Mouse (Mus musculus): ENCODE results near the gene Adamts18. TPM values are rescaled to one million over a fixed set of nuclear protein-coding genes. Genes with fewer than 3 reads are reported as not detected.

Adamts18 gene
- polyA plus RNA-seq, 1 experiment from 2014 or later: 9.0 TPM

DNA sequence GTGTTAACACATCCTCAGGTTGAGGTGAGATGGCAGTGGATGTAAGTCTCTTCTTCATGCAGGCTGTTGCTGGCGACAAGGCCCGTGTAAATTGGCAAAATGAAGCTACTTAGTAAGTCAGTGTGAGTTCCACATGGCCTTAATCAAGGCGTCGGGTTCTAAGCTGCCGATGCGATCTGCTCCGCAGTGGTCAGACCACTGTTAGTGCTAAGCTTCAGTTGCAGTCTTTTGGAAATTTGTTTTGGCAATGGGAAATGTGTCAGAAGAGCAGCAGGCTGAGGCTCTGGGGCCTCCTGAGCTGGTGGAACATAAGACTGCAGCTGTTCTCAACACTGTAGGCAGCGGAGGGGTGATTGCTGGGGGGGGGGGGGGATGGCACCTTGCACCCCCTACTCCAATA is 182.6 kb downstream of the Adamts18 start:
- H3K9ac ChIP-seq (ENCODE audit: low read length): no peak overlapping the region
- H3K36me3 ChIP-seq (ENCODE audit: control insufficient read depth, insufficient read depth, low read length): no peaks in the 10 kb centered on the region
- H3K4me3 ChIP-seq (ENCODE audit: low read length): no peak overlapping the region
- WGBS: 62% methylated on average over 8 of the region's 8 CpGs
- no peaks in the 10 kb centered on the region for H3K27me3 ChIP-seq (ENCODE audit: control insufficient read depth, insufficient read depth, low read depth, low read length)
- no peaks in the 10 kb centered on the region for H3K9me3 ChIP-seq (ENCODE audit: control insufficient read depth, low read length)
- no peak overlapping the region for H3K27ac ChIP-seq (ENCODE audit: low read length)
- H3K4me2 ChIP-seq (ENCODE audit: low read depth, low read length): no peak overlapping the region
- ATAC-seq (ENCODE audit: low read depth): no peak
- no peaks in the 10 kb centered on the region; the same call in 1 of the 2 replicates for H3K4me1 ChIP-seq (replicated peaks; ENCODE audit: control insufficient read depth, insufficient read depth, low read length)

DNA sequence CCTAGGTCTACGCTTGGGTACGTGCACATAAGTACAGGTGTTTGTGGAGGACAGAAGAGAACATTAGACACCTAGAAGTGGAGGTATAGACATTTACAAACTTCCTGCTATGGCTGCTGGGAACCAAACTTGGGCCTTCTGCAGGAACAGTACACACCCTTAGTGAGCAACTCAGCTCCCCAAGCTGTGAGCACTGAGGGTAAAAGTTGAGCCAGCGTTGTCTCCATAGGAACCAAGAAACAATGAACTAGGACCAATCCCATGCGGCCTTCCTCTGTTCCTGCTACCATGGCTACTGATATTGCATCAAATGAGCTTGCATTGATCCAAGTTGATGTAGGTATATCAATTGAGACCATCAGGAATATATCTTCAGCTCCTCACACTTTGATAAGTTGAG is 183.5 kb downstream of the Adamts18 start:
- H3K9ac ChIP-seq (ENCODE audit: low read length): no peak overlapping the region
- 66% methylated on average over 4 of the region's 4 CpGs for WGBS
- no peak overlapping the region for H3K4me2 ChIP-seq (ENCODE audit: low read depth, low read length)
- no peaks in the 10 kb centered on the region for H3K36me3 ChIP-seq (ENCODE audit: control insufficient read depth, insufficient read depth, low read length)
- no peaks in the 10 kb centered on the region; the same call in 1 of the 2 replicates for H3K4me1 ChIP-seq (replicated peaks; ENCODE audit: control insufficient read depth, insufficient read depth, low read length)
- no peak; the same call in 1 of the 2 replicates for ATAC-seq (ENCODE audit: low read depth)
- no peak overlapping the region for H3K27ac ChIP-seq (ENCODE audit: low read length)
- no peaks in the 10 kb centered on the region for H3K9me3 ChIP-seq (ENCODE audit: control insufficient read depth, low read length)
- no peaks in the 10 kb centered on the region for H3K27me3 ChIP-seq (ENCODE audit: control insufficient read depth, insufficient read depth, low read depth, low read length)
- no peak overlapping the region for H3K4me3 ChIP-seq (ENCODE audit: low read length)

DNA sequence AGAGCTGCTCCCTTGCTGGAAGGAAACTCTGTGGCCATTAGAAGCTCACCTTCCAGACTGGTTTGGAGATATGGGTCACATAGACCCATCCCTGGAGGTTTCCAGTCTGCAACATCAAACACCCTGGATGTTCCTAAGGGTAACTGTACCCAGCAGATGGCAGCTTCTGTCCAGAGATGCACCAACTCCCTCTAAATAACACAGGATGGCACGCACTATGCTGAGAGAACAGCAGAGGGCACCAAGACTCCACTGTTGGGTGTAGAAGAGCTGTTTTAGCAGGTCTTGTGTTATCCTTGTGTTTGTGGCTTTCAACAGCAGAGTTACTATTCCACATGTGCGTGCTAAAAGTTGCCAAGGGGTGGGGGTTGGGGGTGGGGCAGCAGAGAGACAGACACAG is 184.0 kb downstream of the Adamts18 start:
- Histone ChIP-seq H3K4me2 (ENCODE audit: low read depth, low read length) (no peak overlapping the region), H3K4me3 (ENCODE audit: low read length) (no peak overlapping the region), H3K36me3 (ENCODE audit: control insufficient read depth, insufficient read depth, low read length) (no peaks in the 10 kb centered on the region), H3K9ac (ENCODE audit: low read length) (no peak overlapping the region), H3K27ac (ENCODE audit: low read length) (no peak overlapping the region), H3K27me3 (ENCODE audit: control insufficient read depth, insufficient read depth, low read depth, low read length) (no peaks in the 10 kb centered on the region), H3K9me3 (ENCODE audit: control insufficient read depth, low read length) (no peaks in the 10 kb centered on the region), H3K4me1 (replicated peaks; ENCODE audit: control insufficient read depth, insufficient read depth, low read length) (no peaks in the 10 kb centered on the region; the same call in 1 of the 2 replicates)
- ATAC-seq (ENCODE audit: low read depth): peak; percentile 82
- 0% methylated on average over 2 of the region's 2 CpGs for WGBS

DNA sequence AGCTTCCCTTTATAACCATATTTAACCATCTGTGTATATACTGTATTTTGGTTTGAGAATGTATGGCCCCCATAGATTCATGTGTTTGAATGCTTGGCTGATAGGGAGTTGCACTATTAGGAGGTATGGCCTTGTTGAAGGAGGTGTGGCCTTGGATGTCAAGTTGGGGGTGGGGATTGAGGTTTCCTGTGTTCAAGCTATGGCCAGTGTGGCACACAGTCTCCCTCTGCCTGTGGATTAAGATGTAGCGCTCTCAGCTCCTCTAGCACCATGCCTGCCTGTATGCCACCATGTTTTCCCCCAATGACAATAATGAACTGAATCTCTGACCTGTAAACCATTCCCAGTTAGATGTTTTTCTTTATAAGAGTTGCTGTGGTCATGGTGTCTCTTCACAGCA is 188.4 kb downstream of the Adamts18 start:
- H3K27me3 ChIP-seq (ENCODE audit: control insufficient read depth, insufficient read depth, low read depth, low read length): no peaks in the 10 kb centered on the region
- no peaks in the 10 kb centered on the region for H3K36me3 ChIP-seq (ENCODE audit: control insufficient read depth, insufficient read depth, low read length)
- H3K27ac ChIP-seq (ENCODE audit: low read length): no peak overlapping the region
- no peak overlapping the region for H3K4me3 ChIP-seq (ENCODE audit: low read length)
- ATAC-seq (ENCODE audit: low read depth): no peak
- 83% methylated on average over 1 of the region's 1 CpGs for WGBS
- peaks cover 3% of the 10 kb centered on the region; the same call in 1 of the 2 replicates for H3K4me1 ChIP-seq (replicated peaks; ENCODE audit: control insufficient read depth, insufficient read depth, low read length)
- no peak overlapping the region for H3K9ac ChIP-seq (ENCODE audit: low read length)
- no peak overlapping the region for H3K4me2 ChIP-seq (ENCODE audit: low read depth, low read length)
- H3K9me3 ChIP-seq (ENCODE audit: control insufficient read depth, low read length): no peaks in the 10 kb centered on the region

DNA sequence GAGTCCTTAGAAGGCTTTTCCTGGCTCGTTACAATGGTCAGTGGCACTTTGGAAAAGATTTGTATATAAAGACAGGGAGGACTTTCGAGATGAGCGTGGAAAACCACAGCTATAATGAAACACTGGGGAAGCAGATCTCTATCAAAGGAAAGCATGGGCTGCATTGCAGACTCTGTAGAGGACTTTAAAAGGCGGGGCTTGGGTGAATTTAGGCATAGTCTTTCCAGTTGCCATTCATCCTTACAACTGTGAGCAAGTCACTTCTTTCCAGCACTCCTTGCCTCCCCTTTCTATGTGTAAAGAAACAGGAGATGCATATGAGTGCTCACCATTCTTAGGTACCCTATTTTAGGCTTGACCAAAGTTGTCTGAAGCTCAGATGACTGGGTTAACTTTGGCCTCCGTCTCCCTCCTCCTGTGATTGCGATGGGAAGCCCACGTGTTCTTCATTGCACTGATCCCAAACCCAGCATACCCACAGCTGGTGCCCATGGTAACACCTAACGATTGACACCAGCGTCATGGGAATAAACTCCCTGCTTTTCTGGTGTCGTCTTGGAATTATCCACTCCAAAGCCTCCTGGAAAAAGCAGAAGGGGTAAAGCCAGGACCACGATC is 191.7 kb downstream of the Adamts18 start:
- 84% methylated on average over 11 of the region's 11 CpGs for WGBS
- Histone ChIP-seq H3K4me2 (ENCODE audit: low read depth, low read length) (no peak overlapping the region), H3K9me3 (ENCODE audit: control insufficient read depth, low read length) (no peaks in the 10 kb centered on the region), H3K27me3 (ENCODE audit: control insufficient read depth, insufficient read depth, low read depth, low read length) (no peaks in the 10 kb centered on the region), H3K36me3 (ENCODE audit: control insufficient read depth, insufficient read depth, low read length) (no peaks in the 10 kb centered on the region), H3K27ac (ENCODE audit: low read length) (no peak overlapping the region), H3K4me1 (replicated peaks; ENCODE audit: control insufficient read depth, insufficient read depth, low read length) (0 out of 2 replicates have a peak, but pooled peaks cover 3% of the 10 kb centered on the region), H3K4me3 (ENCODE audit: low read length) (no peak overlapping the region), H3K9ac (ENCODE audit: low read length) (no peak overlapping the region)
- ATAC-seq (ENCODE audit: low read depth): no peak

DNA sequence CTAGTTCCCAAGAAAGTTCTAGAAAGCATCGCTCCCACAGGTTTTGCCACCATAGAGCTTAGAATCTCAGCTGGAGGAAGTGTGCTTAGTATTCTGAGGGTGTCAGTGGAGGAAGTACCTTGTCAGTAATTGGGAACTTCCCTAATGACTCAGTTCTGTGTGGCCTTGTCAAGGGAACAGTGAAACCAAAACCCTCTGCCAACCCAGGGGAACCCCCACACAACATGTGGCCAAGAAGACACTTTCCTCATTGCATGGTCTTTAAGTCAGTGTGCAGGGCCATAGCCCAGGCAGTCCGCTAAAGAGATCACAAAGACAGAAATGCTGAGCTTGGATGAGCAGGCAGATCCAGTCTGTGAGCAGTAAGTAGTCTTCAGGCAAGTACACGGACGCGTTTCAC is 192.4 kb downstream of the Adamts18 start:
- no peak overlapping the region for H3K4me3 ChIP-seq (ENCODE audit: low read length)

DNA sequence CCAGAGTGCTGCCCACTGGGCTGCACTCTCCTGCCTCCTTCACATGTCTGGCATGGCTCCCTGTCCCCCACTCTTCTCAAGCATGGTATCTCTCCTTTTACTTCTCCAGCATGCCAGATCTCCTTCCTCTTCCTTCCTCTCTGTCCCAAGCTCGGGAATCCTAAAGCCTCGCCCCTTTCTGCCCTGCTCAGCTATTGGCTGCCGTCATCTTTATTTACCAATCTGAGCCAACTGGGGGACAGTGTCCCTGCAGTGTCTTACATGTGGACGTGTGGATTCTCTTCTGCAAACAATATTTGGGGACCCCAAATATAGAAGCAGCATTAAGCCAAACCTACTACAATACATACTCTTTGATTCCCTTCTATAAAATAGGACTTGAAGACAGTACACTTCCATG is 195.4 kb downstream of the Adamts18 start:
- no peak overlapping the region for H3K4me2 ChIP-seq (ENCODE audit: low read depth, low read length)
- H3K27ac ChIP-seq (ENCODE audit: low read length): no peak overlapping the region
- 41% methylated on average over 4 of the region's 4 CpGs for WGBS
- 0 out of 2 replicates have a peak, but pooled peaks cover 3% of the 10 kb centered on the region for H3K4me1 ChIP-seq (replicated peaks; ENCODE audit: control insufficient read depth, insufficient read depth, low read length)
- no peaks in the 10 kb centered on the region for H3K9me3 ChIP-seq (ENCODE audit: control insufficient read depth, low read length)
- ATAC-seq (ENCODE audit: low read depth): no peak
- H3K36me3 ChIP-seq (ENCODE audit: control insufficient read depth, insufficient read depth, low read length): no peaks in the 10 kb centered on the region
- H3K27me3 ChIP-seq (ENCODE audit: control insufficient read depth, insufficient read depth, low read depth, low read length): no peaks in the 10 kb centered on the region
- no peak overlapping the region for H3K9ac ChIP-seq (ENCODE audit: low read length)
- no peak overlapping the region for H3K4me3 ChIP-seq (ENCODE audit: low read length)

More for the DNA sequence above, 192.4 kb downstream of the Adamts18 start:
- H3K27me3 ChIP-seq (ENCODE audit: control insufficient read depth, insufficient read depth, low read depth, low read length): no peaks in the 10 kb centered on the region
- no peak overlapping the region for H3K27ac ChIP-seq (ENCODE audit: low read length)
- H3K4me2 ChIP-seq (ENCODE audit: low read depth, low read length): no peak overlapping the region
- H3K9me3 ChIP-seq (ENCODE audit: control insufficient read depth, low read length): no peaks in the 10 kb centered on the region
- no peak for ATAC-seq (ENCODE audit: low read depth)
- H3K36me3 ChIP-seq (ENCODE audit: control insufficient read depth, insufficient read depth, low read length): no peaks in the 10 kb centered on the region
- 0 out of 2 replicates have a peak, but pooled peaks cover 3% of the 10 kb centered on the region for H3K4me1 ChIP-seq (replicated peaks; ENCODE audit: control insufficient read depth, insufficient read depth, low read length)
- 88% methylated on average over 5 of the region's 5 CpGs for whole genome bisulfite sequencing
- no peak overlapping the region for H3K9ac ChIP-seq (ENCODE audit: low read length)

DNA sequence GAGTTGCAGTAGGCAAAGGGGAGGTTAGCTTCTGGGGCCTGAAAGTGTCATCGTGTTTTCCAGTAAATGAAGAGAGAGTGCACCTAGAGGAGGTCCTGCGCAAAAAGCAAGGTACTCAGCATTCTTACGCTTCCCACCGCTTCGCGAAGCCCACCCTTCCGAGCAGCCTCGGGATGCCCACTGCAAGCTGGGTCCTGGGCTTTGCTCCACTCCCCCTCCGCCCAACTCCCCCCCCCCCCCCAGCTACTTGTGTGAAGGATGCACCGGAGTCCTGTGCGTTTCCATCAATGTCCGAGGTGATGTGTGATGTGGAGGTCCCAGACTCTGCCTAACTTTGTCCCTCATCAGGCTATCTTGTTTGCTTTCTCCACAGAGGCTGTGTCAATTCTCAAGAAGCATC is 196.1 kb downstream of the Adamts18 start:
- Histone ChIP-seq H3K4me3 (ENCODE audit: low read length) (no peak overlapping the region), H3K4me2 (ENCODE audit: low read depth, low read length) (no peak overlapping the region), H3K36me3 (ENCODE audit: control insufficient read depth, insufficient read depth, low read length) (no peaks in the 10 kb centered on the region), H3K27ac (ENCODE audit: low read length) (no peak overlapping the region), H3K9me3 (ENCODE audit: control insufficient read depth, low read length) (no peaks in the 10 kb centered on the region), H3K9ac (ENCODE audit: low read length) (no peak overlapping the region), H3K27me3 (ENCODE audit: control insufficient read depth, insufficient read depth, low read depth, low read length) (no peaks in the 10 kb centered on the region), H3K4me1 (replicated peaks; ENCODE audit: control insufficient read depth, insufficient read depth, low read length) (no peaks in the 10 kb centered on the region)
- no peak for ATAC-seq (ENCODE audit: low read depth)
- 72% methylated on average over 11 of the region's 12 CpGs for whole genome bisulfite sequencing

Measured in lung, embryonic 16.5 days (tissue).